Mouse (Mus musculus) ES-CJ7 (cell line): Measurements from ENCODE around the gene Hist1h2af.

Experiments
- DNase-seq: peaks from one replicate; pipeline ENCODE4 v3.0.0; 2011; ENCODE audit warnings: low read depth, low spot score

The Hist1h2af gene

DNA sequence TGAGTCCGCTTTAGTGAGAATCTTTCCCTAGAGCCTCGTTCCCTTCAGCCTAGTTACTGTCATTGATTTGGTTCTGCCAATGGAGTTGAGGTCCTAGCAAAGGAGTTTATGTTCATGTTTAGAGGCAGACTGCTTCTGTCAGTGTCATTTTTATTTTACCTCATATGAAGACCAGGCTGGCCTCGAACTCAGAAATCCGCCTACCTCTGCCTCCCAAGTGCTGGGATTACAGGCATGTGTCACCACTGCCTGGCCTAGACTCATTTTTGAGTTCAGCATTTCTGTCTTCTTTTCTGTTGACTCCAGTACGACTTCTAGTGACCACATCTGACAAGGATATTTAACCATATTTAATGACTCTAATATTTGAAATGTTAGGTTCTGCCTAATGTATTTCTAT lies 18.4 kb upstream of the Hist1h2af start:
- DNase-seq, result peak; percentile 72

GRCm38 (mm10) chr13:23515826-23516620 lies 17.7 kb upstream of the Hist1h2af start:
- peak; percentile 82 for DNase-seq

- peak; percentile 63 for DNase-seq
Measured at GRCm38 (mm10) chr13:23516822-23517602, 16.7 kb upstream of the Hist1h2af start.

GRCm38 (mm10) chr13:23517603-23518294 lies 16.0 kb upstream of the Hist1h2af start:
- peak; percentile 92 for DNase-seq

DNA sequence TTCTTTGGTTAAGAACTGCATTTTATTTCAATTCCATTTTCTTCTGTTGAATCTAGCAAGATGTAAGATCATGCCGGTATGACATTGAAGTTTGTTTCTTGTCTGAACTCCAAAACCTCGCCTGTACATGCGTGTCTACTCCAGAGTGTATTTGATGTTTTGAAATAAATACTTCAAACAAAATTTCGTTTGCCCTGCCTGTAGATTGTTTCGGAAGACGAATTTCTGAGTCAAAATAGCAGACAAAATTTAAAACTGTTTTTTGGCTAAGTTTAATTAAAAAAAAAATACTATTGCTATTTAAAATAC lies 15.5 kb upstream of the Hist1h2af start:
- DNase-seq, result no peak

GRCm38 (mm10) chr13:23518885-23519284 lies 14.8 kb upstream of the Hist1h2af start:
- peak; percentile 88 for DNase-seq

DNA sequence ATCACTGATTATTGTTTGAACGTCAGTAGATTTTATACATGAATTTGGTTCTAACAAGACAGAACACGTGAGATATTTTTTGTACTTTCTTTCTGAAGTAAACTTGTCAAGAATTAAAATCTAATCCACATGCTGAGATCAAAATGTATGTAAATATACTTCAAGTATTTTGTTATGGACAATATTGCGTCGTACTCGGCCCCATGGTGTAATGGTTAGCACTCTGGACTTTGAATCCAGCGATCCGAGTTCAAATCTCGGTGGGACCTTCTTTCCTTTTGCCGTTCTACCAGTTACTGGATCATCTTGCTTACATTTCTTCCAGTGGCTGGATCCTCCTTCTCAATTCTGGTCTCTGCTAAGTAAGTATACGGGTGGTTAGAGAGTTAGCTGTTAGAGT lies 14.3 kb upstream of the Hist1h2af start:
- peak; percentile 89 for DNase-seq

DNA sequence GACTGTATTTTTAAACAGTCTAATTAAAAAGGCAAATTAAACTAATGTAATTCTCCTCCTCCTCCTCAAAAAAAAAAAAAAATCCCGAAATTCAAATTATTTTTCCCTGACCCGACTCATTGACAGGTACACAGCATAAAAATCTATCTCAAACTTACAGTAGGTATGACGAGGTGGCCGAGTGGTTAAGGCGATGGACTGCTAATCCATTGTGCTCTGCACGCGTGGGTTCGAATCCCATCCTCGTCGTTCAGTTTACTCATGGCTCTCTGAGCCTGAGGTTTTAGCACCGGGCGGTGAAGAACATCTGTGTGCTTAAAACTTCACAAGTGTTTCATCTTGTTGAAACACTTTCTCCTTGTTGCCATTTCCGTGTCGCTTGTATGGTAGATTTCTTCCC lies 12.0 kb upstream of the Hist1h2af start:
- DNase-seq, result peak; percentile 90

GRCm38 (mm10) chr13:23523976-23524375 lies 9.7 kb upstream of the Hist1h2af start:
- DNase-seq, result no peak

DNA sequence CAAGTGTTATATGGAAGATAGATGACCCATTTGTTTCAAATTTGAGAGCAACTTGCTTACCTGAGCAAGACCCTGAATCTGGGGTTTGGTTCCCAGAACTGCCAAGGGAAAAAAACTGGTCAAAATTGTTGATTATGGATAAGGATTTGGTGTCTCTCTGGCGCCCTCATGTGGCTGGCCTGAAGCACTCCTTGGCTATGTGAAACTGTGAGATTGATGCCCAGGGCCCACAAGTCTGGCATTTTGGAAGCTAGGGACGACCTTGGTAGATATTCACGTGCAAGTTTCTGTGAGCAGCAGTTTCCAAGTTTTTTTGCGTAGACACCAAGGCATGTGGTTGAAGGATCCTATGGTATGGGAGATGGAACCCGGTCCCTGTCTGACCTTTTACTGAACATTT lies 9.1 kb upstream of the Hist1h2af start:
- DNase-seq, result peak; percentile 92

- DNase-seq, result peak; percentile 79
Measured at GRCm38 (mm10) chr13:23525901-23526300, 7.8 kb upstream of the Hist1h2af start.

DNA sequence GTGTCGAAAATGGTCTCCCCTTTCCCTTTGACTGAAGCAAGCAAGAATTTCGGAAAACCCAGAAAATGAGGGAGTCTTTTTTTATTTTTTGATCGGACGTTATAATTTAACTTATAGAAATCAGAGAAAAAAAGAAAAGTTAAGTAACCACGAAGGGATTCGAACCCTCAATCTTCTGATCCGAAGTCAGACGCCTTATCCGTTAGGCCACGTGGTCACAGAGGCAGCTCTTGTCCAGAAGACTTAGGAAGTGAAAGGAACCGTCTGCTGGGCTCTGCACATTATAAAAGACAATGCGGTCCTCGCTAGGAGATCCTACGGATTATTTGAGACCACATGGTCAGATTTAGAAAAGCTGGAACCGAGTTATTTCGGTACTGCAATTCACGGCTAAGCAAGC lies 7.4 kb upstream of the Hist1h2af start:
- peak; percentile 90 for DNase-seq

DNA sequence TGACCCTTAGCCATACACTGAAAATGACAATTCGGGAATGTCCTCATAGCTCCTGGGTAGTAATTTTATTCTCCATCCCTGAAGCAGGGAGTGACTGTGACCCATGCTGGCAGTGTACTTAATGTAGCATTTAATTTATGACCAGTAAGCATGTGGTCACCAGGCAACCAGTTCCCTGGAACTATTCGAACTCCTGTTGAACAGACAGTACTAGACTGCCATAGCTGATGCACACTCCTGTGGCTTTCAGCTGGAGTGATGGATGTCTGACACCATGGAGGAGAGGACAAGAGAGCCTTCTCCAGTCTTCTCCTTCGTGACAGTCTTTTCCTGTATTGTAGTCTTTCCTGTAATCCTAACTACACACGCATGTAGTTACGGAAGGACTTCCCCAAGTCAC lies 4.7 kb upstream of the Hist1h2af start:
- no peak for DNase-seq

GRCm38 (mm10) chr13:23529480-23530165 lies 4.1 kb upstream of the Hist1h2af start:
- no peak for DNase-seq

GRCm38 (mm10) chr13:23530181-23530900 lies 3.4 kb upstream of the Hist1h2af start:
- peak; percentile 69 for DNase-seq

- DNase-seq, result peak; percentile 98
Measured at GRCm38 (mm10) chr13:23530901-23531875, 2.5 kb upstream of the Hist1h2af start, which contains the start of gene Hist1h4h. TSS of gene Hist1h4h (plus strand) at chr13:23531050.

DNA sequence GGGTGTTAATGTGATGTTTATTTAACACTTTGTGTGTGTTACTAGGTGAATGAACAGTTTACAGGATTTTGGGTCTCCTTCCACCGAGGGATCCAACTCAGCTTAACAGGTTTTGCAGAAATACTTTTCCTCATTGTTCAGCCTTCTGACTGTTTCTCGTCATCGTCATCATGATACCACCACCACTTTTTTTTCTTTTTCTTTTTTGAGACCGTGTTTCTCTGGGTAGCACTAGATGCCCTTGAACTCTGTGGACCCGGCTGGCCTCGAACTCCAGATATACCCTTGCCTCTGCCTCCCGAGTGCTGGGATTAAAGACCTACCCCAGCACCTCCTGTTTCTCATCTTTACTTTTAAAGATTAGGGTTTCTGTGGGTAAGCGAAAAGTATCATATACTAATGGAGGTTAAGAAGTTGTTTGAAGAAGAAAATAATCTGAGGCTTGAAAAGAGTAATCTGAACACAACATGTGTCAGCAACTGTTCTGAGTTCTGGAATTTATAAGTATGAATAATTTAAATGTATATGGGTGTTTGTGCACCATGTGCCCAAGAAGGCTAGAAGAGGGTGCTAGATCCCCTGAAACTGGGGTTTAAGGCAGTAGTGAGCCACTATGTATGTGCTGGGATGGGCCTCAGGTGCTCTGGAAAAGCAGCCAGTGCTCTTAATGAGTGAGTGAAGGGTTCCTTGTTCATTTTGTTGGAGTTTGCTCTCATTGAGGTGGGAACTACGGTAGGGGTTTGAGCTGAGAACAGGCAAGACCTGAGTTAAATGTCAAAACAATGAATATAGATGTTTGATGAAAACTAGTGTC lies 1.2 kb upstream of the Hist1h2af start:
- peak; percentile 56 for DNase-seq

GRCm38 (mm10) chr13:23534368-23535131 lies 844 bp downstream of the Hist1h2af start:
- DNase-seq, result peak; percentile 83
